Mouse (Mus musculus) lung, embryonic 16.5 days (tissue): Measurements from ENCODE around the gene Galnt12. TPM values are rescaled to one million over a fixed set of nuclear protein-coding genes. Genes with fewer than 3 reads are reported as not detected.
"Not testable (repeated sequence)": the region's sequence is repeated elsewhere in the genome, so short reads cannot be mapped to it uniquely, and the experiment has no call there.

Experiments
- ATAC-seq: fragments of 200-750 bp; cut with Nextera tagmentation; 2 replicates; pipeline ENCODE4 v1.8.0; 2017; ENCODE audit warnings: low read depth, mild to moderate bottlenecking, moderate library complexity
- H3K27ac ChIP-seq: fragments of 300-500 bp; sonication (generic); 2 replicates; pipeline ENCODE4 v1.5.1; 2014; ENCODE audit warnings: mild to moderate bottlenecking, control low read depth, low read length
- H3K27me3 ChIP-seq: fragments of 300-500 bp; sonication (generic); 2 replicates; pipeline ENCODE4 v1.6.1; 2014; ENCODE audit warnings: low read depth, low read length, mixed read lengths; ENCODE audit not compliant: control insufficient read depth, insufficient read depth
- H3K36me3 ChIP-seq: fragments of 300-500 bp; sonication (generic); 2 replicates; pipeline ENCODE4 v1.6.1; 2014; ENCODE audit warnings: low read length; ENCODE audit not compliant: control insufficient read depth, insufficient read depth
- H3K4me1 ChIP-seq: fragments of 300-500 bp; sonication (generic); replicated peaks from 2 replicates; pipeline ENCODE4 v1.6.1; 2014; ENCODE audit warnings: low read length, mixed read lengths; ENCODE audit not compliant: control insufficient read depth, insufficient read depth
- H3K4me2 ChIP-seq: fragments of 300-500 bp; sonication (generic); 2 replicates; pipeline ENCODE4 v1.6.1; 2014; ENCODE audit warnings: low read depth, low read length, control low read depth
- H3K4me3 ChIP-seq: fragments of 300-500 bp; sonication (generic); 2 replicates; pipeline ENCODE4 v1.5.1; 2014; ENCODE audit warnings: mild to moderate bottlenecking, low read length, control low read depth
- H3K9ac ChIP-seq: fragments of 300-500 bp; sonication (generic); 2 replicates; pipeline ENCODE4 v1.6.1; 2014; ENCODE audit warnings: low read length, control low read depth
- H3K9me3 ChIP-seq: fragments of 300-500 bp; sonication (generic); 2 replicates; pipeline ENCODE4 v1.6.1; 2016; ENCODE audit warnings: low read length; ENCODE audit not compliant: control insufficient read depth
- WGBS: fragments of 180-500 bp; shearing (Covaris S2); extraction: QIAGEN DNeasy Blood & Tissue Kit; methylation state at CpG from one replicate; pipeline ENCODE4 v1.1.7; 2014; 5-methylcytosine and 5-hydroxymethylcytosine counted together
- polyA plus RNA-seq: library from polyadenylated mRNA; unstranded; fragments of >200 nt; fragmentation: Nextera tagmentation; extraction: Ambion mirVana; gene quantifications from 2 replicates; pipeline ENCODE4 v1.2.1, GENCODE M21; 2015

Galnt12 gene
- 7.9 and 8.3 TPM in 2 replicates for polyA plus RNA-seq

DNA sequence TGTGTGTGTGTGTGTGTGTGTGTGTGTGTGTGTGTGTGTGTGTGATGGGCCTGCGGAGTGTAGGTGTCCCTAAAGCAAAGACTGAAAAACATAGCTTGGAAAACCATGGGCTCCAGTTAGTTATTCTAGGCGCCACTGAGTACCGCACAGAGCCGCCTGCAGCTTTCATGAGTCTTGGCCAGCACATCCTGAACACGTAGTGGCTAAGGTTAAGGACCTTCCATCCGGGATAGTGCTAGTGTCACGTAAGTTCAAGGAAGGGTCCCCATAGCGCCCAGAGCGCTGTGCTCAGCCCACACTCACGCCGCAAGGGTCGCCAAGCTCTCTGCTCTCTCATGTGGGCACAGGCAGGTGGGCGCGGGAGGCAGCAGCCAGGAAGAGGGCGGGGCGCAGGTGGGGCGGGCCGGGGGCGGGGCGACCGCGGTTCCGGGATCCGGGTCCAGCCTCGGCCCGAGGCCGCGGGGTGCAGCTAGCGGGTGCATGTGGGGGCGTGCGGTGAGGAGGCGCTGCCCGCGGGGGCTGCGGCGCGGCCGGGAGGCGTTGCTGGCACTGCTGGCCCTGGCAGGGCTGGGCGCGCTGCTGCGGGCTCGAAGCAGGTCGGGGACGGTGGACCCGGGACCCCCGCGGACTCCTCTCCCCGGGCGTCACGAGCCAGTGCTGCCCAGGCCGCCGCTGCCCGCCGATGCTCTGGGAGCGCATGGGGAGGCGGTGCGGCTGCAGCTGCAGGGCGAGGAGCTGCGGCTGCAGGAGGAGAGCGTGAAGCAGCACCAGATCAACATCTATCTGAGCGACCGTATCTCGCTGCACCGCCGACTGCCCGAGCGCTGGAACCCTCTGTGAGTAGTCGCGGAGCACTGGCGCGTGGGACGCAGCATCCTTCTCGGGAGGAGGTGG is at the start of gene Galnt12:
TSS of gene Galnt12 (plus strand) at position 417 of the 894 bp plus-strand sequence.
- Histone ChIP-seq H3K36me3 (no peaks in the 10 kb centered on the region), H3K4me3 (peak within 1 kb of the TSS; percentile 66), H3K9me3 (no peaks in the 10 kb centered on the region), H3K4me2 (peak within 1 kb of the TSS; percentile 96), H3K9ac (peak within 1 kb of the TSS; percentile 65), H3K27ac (no peak within 1 kb of the TSS), H3K4me1 (peaks cover 7% of the 10 kb centered on the region), H3K27me3 (peaks cover 20% of the 10 kb centered on the region)
- WGBS = 1% methylated on average over 62 of the region's 74 CpGs
- peak; percentile 75 for ATAC-seq

DNA sequence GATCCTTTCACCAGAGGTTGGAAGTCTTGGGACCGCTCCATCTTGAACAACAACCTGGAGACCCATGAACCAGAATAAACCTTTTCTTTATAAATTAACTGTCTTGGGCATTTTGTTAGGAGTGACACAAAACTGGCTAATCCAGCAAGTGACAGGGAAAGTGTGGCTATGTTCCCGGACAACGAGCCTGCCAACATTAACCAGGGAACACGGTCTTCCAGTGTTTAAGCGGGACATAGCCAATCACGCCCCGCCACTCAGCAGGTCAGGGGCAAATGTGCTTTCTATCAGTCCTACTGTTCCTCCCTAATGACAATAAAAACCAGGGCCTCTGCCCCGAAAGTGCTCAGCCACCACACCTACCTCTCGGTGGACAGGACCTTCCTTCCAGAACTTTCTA is 47.8 kb upstream of the Galnt12 start:
- H3K27me3 ChIP-seq = no peaks in the 10 kb centered on the region
- H3K9ac ChIP-seq = no peak overlapping the region
- H3K4me1 ChIP-seq = no peaks in the 10 kb centered on the region
- no peak overlapping the region for H3K27ac ChIP-seq
- ATAC-seq = no peak
- 92% methylated on average over 9 of the region's 9 CpGs for WGBS
- no peaks in the 10 kb centered on the region for H3K9me3 ChIP-seq
- no peaks in the 10 kb centered on the region for H3K36me3 ChIP-seq
- no peak overlapping the region for H3K4me3 ChIP-seq
- no peak overlapping the region for H3K4me2 ChIP-seq

DNA sequence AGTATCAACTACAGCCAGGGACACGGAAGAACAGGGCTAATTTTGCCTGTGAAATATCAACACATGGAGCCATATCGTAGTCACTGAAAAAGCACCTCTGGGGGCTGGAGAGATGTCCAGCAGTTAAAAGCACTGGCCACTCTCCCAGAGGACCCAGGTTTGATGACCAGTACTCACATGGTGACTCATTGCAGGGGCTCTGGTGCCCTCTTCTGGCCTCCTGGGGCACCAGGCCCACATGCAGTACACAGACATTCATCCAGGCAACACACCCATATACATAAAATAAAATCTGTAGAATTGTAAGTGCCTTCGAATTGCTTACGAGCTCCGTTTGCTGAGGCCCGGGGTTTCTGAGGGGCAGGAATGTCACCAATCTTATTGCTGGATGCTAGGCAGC is 44.7 kb upstream of the Galnt12 start:
- Histone ChIP-seq H3K9ac (no peak overlapping the region), H3K36me3 (no peaks in the 10 kb centered on the region), H3K27ac (no peak overlapping the region), H3K4me2 (no peak overlapping the region), H3K9me3 (no peaks in the 10 kb centered on the region), H3K4me3 (no peak overlapping the region), H3K27me3 (no peaks in the 10 kb centered on the region; the same call in 1 of the 2 replicates), H3K4me1 (peaks cover 3% of the 10 kb centered on the region)
- ATAC-seq = no peak
- 81% methylated on average over 6 of the region's 6 CpGs for WGBS

DNA sequence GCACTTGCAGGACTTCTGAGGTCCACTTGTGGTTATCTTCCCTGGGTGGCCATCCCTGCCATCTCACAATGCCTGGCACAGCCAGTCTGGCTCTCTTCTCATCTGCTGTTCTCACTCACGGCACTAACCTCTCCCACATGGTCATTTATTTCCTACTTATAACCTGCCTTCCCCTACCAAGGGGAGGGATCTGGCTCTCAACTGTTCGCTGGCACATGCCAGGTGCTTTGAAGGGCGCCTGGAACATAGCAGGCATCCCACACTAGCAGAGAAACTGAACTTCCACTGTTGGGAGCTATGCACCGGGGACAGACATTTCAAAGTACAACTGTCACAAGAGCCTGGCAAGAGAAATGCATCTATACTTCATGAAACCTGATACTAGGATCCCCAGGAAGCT is 43.9 kb upstream of the Galnt12 start:
- Histone ChIP-seq H3K27ac (no peak overlapping the region), H3K4me2 (no peak overlapping the region), H3K9ac (no peak overlapping the region), H3K4me1 (peaks cover 4% of the 10 kb centered on the region), H3K27me3 (peaks cover 1% of the 10 kb centered on the region; the same call in 1 of the 2 replicates), H3K4me3 (no peak overlapping the region), H3K36me3 (no peaks in the 10 kb centered on the region), H3K9me3 (no peaks in the 10 kb centered on the region)
- no peak for ATAC-seq
- 53% methylated on average over 4 of the region's 4 CpGs for WGBS

DNA sequence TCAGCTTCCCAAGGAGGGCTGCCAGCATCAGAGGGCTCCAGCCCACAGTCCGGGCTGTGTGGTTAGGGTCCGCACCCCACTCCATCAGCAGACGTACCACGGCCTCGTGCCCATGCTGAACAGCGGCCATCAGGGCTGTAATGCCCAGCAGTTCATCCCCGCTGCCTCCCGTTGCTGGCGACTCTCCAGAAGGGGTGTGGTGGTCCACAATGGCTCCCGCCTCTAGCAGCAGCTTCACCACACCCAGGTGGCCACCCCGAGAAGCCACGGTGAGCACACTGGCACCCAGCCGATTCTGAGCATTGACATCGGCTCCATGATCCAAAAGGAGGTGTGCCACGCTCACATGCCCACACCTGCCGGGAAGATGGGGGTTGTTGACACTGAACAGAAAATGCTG is 42.5 kb upstream of the Galnt12 start:
- Histone ChIP-seq H3K9ac (no peak overlapping the region), H3K4me1 (peaks cover 4% of the 10 kb centered on the region), H3K4me2 (no peak overlapping the region), H3K9me3 (0 out of 2 replicates have a peak, but pooled peaks cover 2% of the 10 kb centered on the region), H3K4me3 (no peak overlapping the region), H3K27me3 (peaks cover 3% of the 10 kb centered on the region; the same call in 1 of the 2 replicates), H3K27ac (no peak overlapping the region), H3K36me3 (no peaks in the 10 kb centered on the region)
- no peak for ATAC-seq
- 89% methylated on average over 16 of the region's 16 CpGs for WGBS

DNA sequence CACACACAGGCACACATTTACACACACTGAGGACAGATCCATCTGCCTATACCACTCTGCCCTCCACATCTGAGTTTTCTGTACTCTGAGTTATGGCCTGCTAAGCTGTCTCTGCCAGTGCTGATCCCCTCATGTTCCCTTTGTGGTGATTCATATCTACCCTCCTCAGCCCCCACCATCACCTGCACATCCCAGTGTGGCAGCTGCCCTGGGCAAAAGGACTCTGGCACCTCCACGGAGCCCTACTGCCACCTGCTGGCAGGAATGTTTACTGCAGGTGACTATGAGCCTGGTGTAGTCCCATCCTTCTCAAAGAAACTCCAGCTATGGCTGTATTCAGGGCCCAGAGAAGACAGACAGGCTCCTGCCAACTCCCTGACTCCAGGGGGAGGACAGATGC is 41.5 kb upstream of the Galnt12 start:
- Histone ChIP-seq H3K4me1 (peaks cover 4% of the 10 kb centered on the region), H3K9me3 (0 out of 2 replicates have a peak, but pooled peaks cover 2% of the 10 kb centered on the region), H3K36me3 (no peaks in the 10 kb centered on the region), H3K9ac (no peak overlapping the region), H3K4me2 (no peak overlapping the region), H3K4me3 (no peak overlapping the region), H3K27me3 (peaks cover 3% of the 10 kb centered on the region; the same call in 1 of the 2 replicates), H3K27ac (no peak overlapping the region)
- 4% methylated on average over 1 of the region's 1 CpGs for WGBS
- ATAC-seq = peak; percentile 71

DNA sequence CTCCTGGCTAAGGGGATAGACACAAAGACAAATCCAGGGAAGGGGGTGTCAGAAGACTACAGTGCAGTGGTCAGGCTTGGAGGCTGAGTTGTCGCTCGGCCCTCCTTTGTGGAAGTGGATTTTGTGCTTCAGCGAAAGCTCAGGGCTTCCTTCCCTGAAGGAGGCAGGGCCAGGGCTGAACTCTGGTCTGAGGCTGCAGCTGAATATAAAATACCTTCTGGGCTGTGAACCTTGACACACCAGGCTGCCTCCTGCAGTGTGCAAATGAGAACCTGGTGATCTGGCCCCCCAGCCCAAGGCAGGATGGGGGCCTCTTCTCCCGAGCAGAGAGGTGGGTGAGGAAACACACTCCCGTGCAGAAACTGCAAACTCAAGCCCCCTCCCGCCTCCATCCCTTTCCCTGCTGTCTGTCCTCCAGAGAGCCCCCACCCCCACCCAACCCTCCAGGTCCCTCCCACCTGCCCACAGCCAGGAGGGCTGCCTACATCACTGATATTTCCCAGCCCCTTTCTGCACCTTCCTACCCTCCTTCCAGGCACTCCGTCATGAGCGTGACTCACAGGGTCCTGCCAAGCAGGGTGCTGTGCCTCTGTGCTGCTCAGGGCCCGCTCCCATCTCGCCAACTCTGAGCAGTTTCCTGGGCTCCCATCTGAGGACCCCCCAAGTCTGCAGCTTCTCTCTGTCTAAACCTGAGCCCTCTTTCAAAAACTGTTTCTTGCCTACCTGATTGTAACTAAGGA is 40.9 kb upstream of the Galnt12 start:
- Histone ChIP-seq H3K27me3 (peaks cover 3% of the 10 kb centered on the region; the same call in 1 of the 2 replicates), H3K4me2 (no peak overlapping the region; the same call in 1 of the 2 replicates), H3K9me3 (0 out of 2 replicates have a peak, but pooled peaks cover 2% of the 10 kb centered on the region), H3K9ac (no peak overlapping the region), H3K4me3 (no peak overlapping the region), H3K27ac (no peak overlapping the region), H3K36me3 (no peaks in the 10 kb centered on the region), H3K4me1 (peaks cover 4% of the 10 kb centered on the region)
- ATAC-seq = peak; percentile 26; the same call in 1 of the 2 replicates
- WGBS = 27% methylated on average over 10 of the region's 10 CpGs

DNA sequence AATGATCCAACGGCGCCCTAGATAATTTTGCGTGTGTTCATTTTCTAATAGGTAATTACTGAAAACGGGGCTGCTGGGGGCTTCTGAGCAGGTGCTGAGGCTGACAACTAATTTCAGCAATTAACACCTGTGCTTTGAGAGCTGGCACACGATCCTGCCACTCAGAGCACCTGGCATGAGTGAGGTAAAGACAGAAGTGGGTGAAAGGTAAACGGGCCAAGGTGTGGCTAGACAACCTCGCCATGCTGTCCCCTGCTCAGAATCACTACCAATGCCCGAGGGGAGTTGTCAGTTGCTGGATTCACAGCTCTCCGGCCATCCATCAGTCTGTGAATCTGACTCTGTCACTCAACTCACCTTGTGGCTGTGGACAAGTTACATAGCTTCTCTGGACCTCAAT is 39.8 kb upstream of the Galnt12 start:
- no peak overlapping the region for H3K27ac ChIP-seq
- peaks cover 6% of the 10 kb centered on the region; the same call in 1 of the 2 replicates for H3K27me3 ChIP-seq
- H3K4me2 ChIP-seq = peak overlapping the region; percentile 2; the same call in 1 of the 2 replicates
- WGBS = 44% methylated on average over 9 of the region's 9 CpGs
- no peak overlapping the region for H3K4me3 ChIP-seq
- no peaks in the 10 kb centered on the region for H3K36me3 ChIP-seq
- 0 out of 2 replicates have a peak, but pooled peaks cover 2% of the 10 kb centered on the region for H3K9me3 ChIP-seq
- ATAC-seq = no peak
- H3K4me1 ChIP-seq = peaks cover 9% of the 10 kb centered on the region
- H3K9ac ChIP-seq = no peak overlapping the region

DNA sequence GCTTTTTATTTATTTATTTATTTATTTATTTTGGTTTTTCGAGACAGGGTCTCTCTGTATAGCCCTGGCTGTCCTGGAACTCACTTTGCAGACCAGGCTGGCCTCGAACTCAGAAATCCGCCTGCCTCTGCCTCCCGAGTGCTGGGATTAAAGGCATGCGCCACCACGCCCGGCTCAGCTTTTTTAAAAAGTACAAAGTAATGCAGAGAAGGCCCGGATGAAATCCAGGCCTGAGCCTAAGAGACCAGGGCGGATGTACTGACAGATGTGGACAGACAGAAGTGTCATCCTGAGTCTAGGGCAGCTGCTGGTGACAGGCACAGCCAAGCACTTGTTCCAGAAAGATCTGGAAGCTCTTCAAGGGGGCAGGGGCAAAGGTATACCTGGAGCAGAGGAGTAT is 36.5 kb upstream of the Galnt12 start:
- WGBS = 93% methylated on average over 9 of the region's 9 CpGs
- H3K9me3 ChIP-seq, H3K27me3 ChIP-seq, H3K36me3 ChIP-seq, H3K4me2 ChIP-seq, ATAC-seq, H3K9ac ChIP-seq, H3K27ac ChIP-seq, H3K4me3 ChIP-seq: not testable (repeated sequence)
- H3K4me1 ChIP-seq = peaks cover 12% of the 10 kb centered on the region
